Mouse (Mus musculus) inflammation-experienced regulatory T-cells, adult 16 weeks (primary cell): Measurements from ENCODE around the gene Tlx3. TPM values are rescaled to one million over a fixed set of nuclear protein-coding genes. Genes with fewer than 3 reads are reported as not detected.

ENCODE experiments used
- polyA plus RNA-seq: library from polyadenylated mRNA; unstranded; fragments of 100-300 nt; shearing (Covaris generic); gene quantifications from one replicate; pipeline ENCODE4 v1.2.1, GENCODE M21; 2017

Tlx3 gene
- not detected for polyA plus RNA-seq

DNA sequence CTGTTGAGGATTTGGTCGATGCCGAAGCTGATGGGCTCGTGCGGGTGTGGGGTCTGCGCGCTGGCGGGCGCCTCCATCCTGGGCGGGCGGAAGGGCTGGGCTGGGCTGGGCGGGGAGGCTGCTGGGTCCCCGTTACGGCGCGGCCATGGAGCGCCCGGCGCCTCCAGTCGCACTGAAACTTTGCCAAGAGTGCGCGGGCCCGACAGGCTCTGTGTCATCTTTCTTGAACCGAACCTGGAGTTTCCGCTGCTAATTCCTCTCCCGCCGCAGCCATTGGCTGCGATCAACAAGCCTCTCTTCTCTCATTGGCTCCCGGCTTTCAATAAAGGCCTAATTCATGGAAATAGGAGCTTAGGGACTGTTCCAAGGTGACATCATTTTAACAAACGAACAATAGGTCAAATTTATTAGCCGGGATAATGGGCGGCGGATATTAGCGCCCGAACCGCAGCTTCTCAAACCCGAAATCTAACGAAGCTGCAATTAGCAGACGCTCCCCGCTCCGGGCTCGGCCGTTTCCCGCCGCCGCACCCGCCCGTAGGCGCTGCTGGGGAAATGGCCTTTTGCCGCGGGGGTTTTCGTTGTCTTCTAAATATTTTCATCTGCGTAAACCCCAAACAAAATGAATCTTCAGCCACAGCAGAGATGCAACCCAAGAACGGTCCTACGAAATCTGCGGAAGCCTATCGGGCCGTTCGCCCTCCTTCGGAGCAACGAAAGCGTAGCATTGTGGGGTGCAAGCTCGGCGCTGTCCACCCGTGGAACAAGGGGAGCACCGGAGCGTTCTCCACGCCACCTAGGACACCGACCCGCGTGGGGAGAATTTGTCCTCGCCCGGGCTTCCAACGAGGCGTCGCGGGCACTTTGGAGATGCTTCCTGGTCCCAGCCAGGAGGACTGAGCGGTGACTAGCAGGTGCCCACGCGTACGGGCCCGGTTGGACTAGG lies at the start of gene Tlx3:
Tlx3 (minus strand) TSS at position 207 of the 946 bp plus-strand sequence.

DNA sequence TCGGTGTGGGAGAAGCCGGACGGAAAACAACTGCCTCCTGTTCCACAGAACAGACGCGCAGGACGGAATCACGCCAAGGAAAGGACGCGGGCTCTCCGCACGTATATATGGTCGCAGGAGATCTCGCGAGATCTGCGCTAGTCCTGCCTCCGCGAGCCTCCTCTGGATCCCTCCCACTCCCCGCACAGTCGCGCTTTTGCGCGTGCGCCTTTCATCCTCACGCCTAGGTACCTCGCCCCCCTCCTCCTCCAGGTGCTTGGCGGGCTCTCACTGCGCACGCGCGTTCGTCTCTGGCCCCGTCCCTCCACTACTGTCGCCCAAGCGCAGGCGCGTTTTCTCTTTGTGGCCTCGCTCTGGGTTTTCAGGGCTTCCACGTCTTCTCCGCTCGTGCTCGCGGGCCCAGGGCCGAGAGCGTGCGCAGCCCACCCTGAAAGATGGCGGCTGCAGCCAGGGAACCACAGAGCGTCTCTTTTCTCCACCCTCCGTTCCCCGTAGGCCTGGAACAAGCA lies 40.3 kb downstream of the Tlx3 start, which contains the start of gene Npm1:
Npm1 (minus strand) TSS at position 209 of the 509 bp plus-strand sequence.

Other genes with a start within 250 kb of the Tlx3 start
- gene Fgf18, start 56.2 kb downstream of the Tlx3 start, polyA plus RNA-seq = not detected
- 627 TPM for gene Npm1, start 40.4 kb downstream of the Tlx3 start, polyA plus RNA-seq
- not detected for gene Gm12117, start 73.1 kb upstream of the Tlx3 start, polyA plus RNA-seq